Mouse (Mus musculus): ENCODE results near the gene Ermard. TPM values are rescaled to one million over a fixed set of nuclear protein-coding genes. Genes with fewer than 3 reads are reported as not detected.

The Ermard gene
- polyA plus RNA-seq, 1 experiment = 13.4 TPM

DNA sequence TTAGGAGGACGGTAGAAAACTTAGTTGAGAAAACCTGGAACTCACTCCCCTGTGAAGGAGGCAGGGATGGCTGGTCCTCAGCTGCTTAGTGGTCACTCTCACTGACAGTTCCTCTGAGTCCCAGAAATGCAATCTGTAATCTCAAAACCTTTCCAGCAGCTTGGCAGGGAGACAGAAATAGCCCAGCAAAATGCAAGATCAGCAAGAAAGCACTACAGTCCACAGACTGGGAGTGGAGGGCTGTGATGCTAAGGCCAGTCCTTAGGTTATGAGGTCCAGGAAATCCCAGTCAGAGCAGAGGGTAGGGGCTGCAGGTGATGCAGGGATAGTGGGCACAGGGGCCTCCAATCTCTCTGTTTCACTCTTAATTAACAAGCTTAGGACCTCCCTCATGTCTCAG is 25.9 kb downstream of the Ermard start:
- no peaks in the 10 kb centered on the region for H3K79me2 ChIP-seq (ENCODE audit: control insufficient read depth, insufficient read depth)

DNA sequence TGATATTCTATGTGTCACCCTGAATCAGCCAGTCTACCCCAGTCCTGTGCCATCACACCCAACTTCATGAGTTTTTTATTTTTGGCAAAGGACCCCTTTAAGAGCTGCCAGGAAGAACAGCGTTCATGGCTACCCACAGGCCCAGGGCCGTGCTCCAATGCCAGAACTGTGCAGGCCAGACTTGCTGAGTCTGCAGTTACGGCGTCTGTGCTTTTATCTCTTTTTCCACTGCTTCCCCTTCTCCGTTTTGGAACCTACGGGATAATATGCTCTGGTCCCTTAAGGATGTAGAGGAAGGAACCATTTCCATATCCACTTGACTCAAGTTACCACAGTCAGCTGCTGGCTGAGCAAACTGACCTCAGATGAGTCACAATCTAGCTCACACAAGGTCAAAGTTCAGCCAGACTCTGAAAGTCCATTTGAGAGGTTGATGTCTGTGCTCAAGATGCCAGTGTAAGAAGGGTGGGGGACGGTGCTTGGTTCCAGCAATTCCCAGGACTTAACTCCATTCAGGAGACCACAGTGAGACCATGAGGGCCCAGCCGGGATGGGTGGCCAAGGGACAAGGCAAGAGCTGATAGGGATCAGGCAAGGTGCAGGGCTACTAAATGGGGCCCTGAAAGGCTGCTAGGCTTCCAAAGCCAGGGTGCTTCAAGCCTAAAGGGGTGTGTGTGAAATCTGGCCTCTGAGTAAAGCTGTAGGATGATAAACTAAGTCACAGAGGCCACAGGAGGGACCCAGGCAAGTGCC is 27.2 kb downstream of the Ermard start:
- no peaks in the 10 kb centered on the region for H3K79me2 ChIP-seq (ENCODE audit: control insufficient read depth, insufficient read depth)
- H3K36me3 ChIP-seq (ENCODE audit: control insufficient read depth, insufficient read depth) = peaks cover 8% of the 10 kb centered on the region
- H3K79me3 ChIP-seq (ENCODE audit: low read depth) = no peaks in the 10 kb centered on the region
- H3K27me3 ChIP-seq (ENCODE audit: control insufficient read depth, insufficient read depth, insufficient read length) = no peaks in the 10 kb centered on the region
- TF ChIP-seq MYOD1 (IDR thresholded peaks at IDR 0.05; ENCODE audit: control insufficient read depth, insufficient read length, low read depth) (peak; percentile 70), CEBPB (IDR thresholded peaks at IDR 0.05; ENCODE audit: low read depth) (no peak), USF1 (IDR thresholded peaks at IDR 0.05; ENCODE audit: low read depth) (no peak), FOSL1 (IDR thresholded peaks at IDR 0.05; ENCODE audit: insufficient read depth, low read length, poor library complexity, severe bottlenecking) (peak; percentile 34)
- H3ac ChIP-seq (ENCODE audit: control insufficient read depth, insufficient read length, low read depth) = no peak overlapping the region
- no peak overlapping the region for H3K4me3 ChIP-seq (ENCODE audit: insufficient read depth, poor library complexity, severe bottlenecking)

More for the DNA sequence above, 25.9 kb downstream of the Ermard start:
- Histone ChIP-seq H3K27me3 (ENCODE audit: control insufficient read depth, insufficient read depth, insufficient read length) (no peaks in the 10 kb centered on the region), H3K4me3 (ENCODE audit: insufficient read depth, poor library complexity, severe bottlenecking) (no peak overlapping the region), H3ac (ENCODE audit: control insufficient read depth, insufficient read length, low read depth) (no peak overlapping the region), H3K36me3 (ENCODE audit: control insufficient read depth, insufficient read depth) (peaks cover 12% of the 10 kb centered on the region), H3K79me3 (ENCODE audit: low read depth) (no peaks in the 10 kb centered on the region)
- TF ChIP-seq CEBPB (IDR thresholded peaks at IDR 0.05; ENCODE audit: low read depth) (no peak), MAX (IDR thresholded peaks at IDR 0.05) (no peak), FOSL1 (IDR thresholded peaks at IDR 0.05; ENCODE audit: insufficient read depth, low read length, poor library complexity, severe bottlenecking) (no peak), CTCF (IDR thresholded peaks at IDR 0.05; ENCODE audit: control insufficient read depth, insufficient read depth, insufficient read length) (no peak)

DNA sequence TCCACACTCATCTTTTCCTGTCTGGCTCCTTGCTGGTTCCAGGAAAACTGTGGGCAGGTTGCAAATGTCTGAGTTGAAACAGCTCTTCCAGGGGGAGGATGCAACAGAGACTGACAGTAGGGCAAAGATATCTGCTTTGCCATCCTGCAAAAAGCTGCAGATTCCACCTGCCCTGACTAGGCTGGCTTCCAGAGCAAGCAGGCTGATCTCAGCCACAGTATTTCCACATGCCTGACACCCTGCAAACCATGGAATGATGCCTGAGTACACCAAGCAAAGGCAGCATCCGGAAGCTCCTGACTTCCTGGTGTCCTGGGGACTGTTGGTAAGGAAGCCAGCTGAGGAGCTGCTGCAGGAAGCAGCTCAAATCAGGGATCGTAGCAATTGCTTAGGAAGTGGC is 28.1 kb downstream of the Ermard start:
- no peak overlapping the region for H3ac ChIP-seq (ENCODE audit: control insufficient read depth, insufficient read length, low read depth)
- no peaks in the 10 kb centered on the region for H3K79me2 ChIP-seq (ENCODE audit: control insufficient read depth, insufficient read depth)
- H3K27me3 ChIP-seq (ENCODE audit: control insufficient read depth, insufficient read depth, insufficient read length) = no peaks in the 10 kb centered on the region
- TF ChIP-seq USF1 (IDR thresholded peaks at IDR 0.05; ENCODE audit: low read depth) (no peak), MAX (IDR thresholded peaks at IDR 0.05) (no peak), CTCF (IDR thresholded peaks at IDR 0.05; ENCODE audit: control insufficient read depth, insufficient read depth, insufficient read length) (no peak), FOSL1 (IDR thresholded peaks at IDR 0.05; ENCODE audit: insufficient read depth, low read length, poor library complexity, severe bottlenecking) (no peak)
- H3K36me3 ChIP-seq (ENCODE audit: control insufficient read depth, insufficient read depth) = no peaks in the 10 kb centered on the region
- no peak overlapping the region for H3K4me3 ChIP-seq (ENCODE audit: insufficient read depth, poor library complexity, severe bottlenecking)
- no peaks in the 10 kb centered on the region for H3K79me3 ChIP-seq (ENCODE audit: low read depth)

DNA sequence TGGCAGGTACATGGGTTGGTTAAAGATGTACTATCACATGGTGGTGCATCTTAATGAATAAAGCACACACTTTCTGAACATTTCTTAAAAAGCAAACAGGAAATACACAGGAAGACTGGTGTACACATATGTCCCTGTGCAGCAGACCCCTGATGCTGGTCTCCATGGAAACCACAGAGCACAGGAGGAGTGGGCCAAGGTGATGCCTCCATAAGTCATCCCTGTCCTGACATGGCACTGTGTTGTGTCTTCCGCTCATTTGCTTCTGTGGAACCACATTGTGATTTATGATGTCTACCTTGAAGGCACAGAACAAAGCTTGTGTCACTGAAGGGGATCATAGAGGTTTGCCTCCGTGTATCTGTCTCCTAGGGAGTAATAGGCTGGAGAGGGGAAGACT is 31.2 kb downstream of the Ermard start:
- Histone ChIP-seq H3K27me3 (ENCODE audit: control insufficient read depth, insufficient read depth, insufficient read length) (no peaks in the 10 kb centered on the region), H3K36me3 (ENCODE audit: control insufficient read depth, insufficient read depth) (no peaks in the 10 kb centered on the region), H3ac (ENCODE audit: control insufficient read depth, insufficient read length, low read depth) (no peak overlapping the region), H3K4me3 (ENCODE audit: insufficient read depth, poor library complexity, severe bottlenecking) (no peak overlapping the region), H3K79me3 (ENCODE audit: low read depth) (no peaks in the 10 kb centered on the region), H3K79me2 (ENCODE audit: control insufficient read depth, insufficient read depth) (no peaks in the 10 kb centered on the region)
- TF ChIP-seq CTCF (IDR thresholded peaks at IDR 0.05; ENCODE audit: control insufficient read depth, insufficient read depth, insufficient read length) = no peak
- no peak for TF ChIP-seq USF1 (IDR thresholded peaks at IDR 0.05; ENCODE audit: low read depth)
- no peak for TF ChIP-seq MAX (IDR thresholded peaks at IDR 0.05)
- TF ChIP-seq CEBPB (IDR thresholded peaks at IDR 0.05; ENCODE audit: low read depth) = no peak
- no peak for TF ChIP-seq FOSL1 (IDR thresholded peaks at IDR 0.05; ENCODE audit: insufficient read depth, low read length, poor library complexity, severe bottlenecking)
- no peak for TF ChIP-seq MYOG (IDR thresholded peaks at IDR 0.05; ENCODE audit: control insufficient read depth, extremely low read depth, insufficient read length)
- TF ChIP-seq MYOD1 (IDR thresholded peaks at IDR 0.05; ENCODE audit: control insufficient read depth, insufficient read length, low read depth) = no peak

DNA sequence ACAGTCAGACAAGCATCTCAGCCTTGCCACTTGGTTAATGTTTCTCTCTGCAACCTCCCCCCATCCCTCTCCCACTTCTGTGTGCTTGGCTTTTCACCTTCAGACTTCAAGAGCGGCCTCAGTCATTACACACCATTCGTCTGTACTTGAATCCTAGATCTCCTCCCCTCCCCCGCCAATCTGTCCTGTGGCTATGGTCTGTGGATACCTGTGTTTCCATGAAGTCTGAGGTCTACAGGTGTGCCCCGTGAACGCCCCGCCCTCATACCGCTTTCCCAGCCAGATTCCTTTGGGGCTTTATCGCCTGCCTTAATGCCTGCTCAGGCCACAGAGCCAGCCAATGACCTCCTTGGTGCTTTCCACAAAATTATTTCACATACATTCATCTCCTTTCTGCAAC is 34.0 kb downstream of the Ermard start:
- Histone ChIP-seq H3K27me3 (ENCODE audit: control insufficient read depth, insufficient read depth, insufficient read length) (peaks cover 3% of the 10 kb centered on the region), H3K4me3 (ENCODE audit: insufficient read depth, poor library complexity, severe bottlenecking) (no peak overlapping the region), H3K79me2 (ENCODE audit: control insufficient read depth, insufficient read depth) (no peaks in the 10 kb centered on the region), H3ac (ENCODE audit: control insufficient read depth, insufficient read length, low read depth) (no peak overlapping the region), H3K36me3 (ENCODE audit: control insufficient read depth, insufficient read depth) (no peaks in the 10 kb centered on the region), H3K79me3 (ENCODE audit: low read depth) (no peaks in the 10 kb centered on the region)
- no peak for TF ChIP-seq MYOD1 (IDR thresholded peaks at IDR 0.05; ENCODE audit: control insufficient read depth, insufficient read length, low read depth)
- no peak for TF ChIP-seq MAX (IDR thresholded peaks at IDR 0.05)
- no peak for TF ChIP-seq USF1 (IDR thresholded peaks at IDR 0.05; ENCODE audit: low read depth)
- no peak for TF ChIP-seq CTCF (IDR thresholded peaks at IDR 0.05; ENCODE audit: control insufficient read depth, insufficient read depth, insufficient read length)
- TF ChIP-seq MYOG (IDR thresholded peaks at IDR 0.05; ENCODE audit: control insufficient read depth, extremely low read depth, insufficient read length) = no peak
- no peak for TF ChIP-seq CEBPB (IDR thresholded peaks at IDR 0.05; ENCODE audit: low read depth)
- TF ChIP-seq FOSL1 (IDR thresholded peaks at IDR 0.05; ENCODE audit: insufficient read depth, low read length, poor library complexity, severe bottlenecking) = no peak

DNA sequence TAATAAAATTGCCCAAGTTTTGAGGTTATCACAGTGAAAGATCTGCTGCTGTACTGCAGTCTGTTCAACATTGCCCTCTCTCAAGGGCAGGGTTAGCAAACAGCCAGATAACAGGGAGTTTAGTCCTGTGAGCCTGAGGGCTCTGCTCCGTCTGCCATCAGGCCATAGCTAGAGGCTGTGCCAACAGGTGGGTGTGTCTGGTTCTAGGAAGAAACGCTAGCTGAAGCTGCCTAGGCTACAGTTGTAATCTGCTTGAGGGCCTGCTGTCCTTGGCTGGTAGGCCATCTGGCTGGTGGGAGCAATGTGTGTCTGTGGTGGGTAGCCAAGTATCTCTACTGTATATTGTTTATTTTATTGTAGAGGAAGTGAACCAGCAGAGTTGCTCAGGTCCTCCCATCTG is 36.5 kb downstream of the Ermard start:
- no peak for TF ChIP-seq MAX (IDR thresholded peaks at IDR 0.05)
- TF ChIP-seq MYOD1 (IDR thresholded peaks at IDR 0.05; ENCODE audit: control insufficient read depth, insufficient read length, low read depth) = no peak
- TF ChIP-seq CTCF (IDR thresholded peaks at IDR 0.05; ENCODE audit: control insufficient read depth, insufficient read depth, insufficient read length) = no peak
- no peak for TF ChIP-seq CEBPB (IDR thresholded peaks at IDR 0.05; ENCODE audit: low read depth)
- TF ChIP-seq FOSL1 (IDR thresholded peaks at IDR 0.05; ENCODE audit: insufficient read depth, low read length, poor library complexity, severe bottlenecking) = no peak
- TF ChIP-seq USF1 (IDR thresholded peaks at IDR 0.05; ENCODE audit: low read depth) = no peak
- no peak for TF ChIP-seq MYOG (IDR thresholded peaks at IDR 0.05; ENCODE audit: control insufficient read depth, extremely low read depth, insufficient read length)
- no peaks in the 10 kb centered on the region for H3K79me2 ChIP-seq (ENCODE audit: control insufficient read depth, insufficient read depth)
- no peaks in the 10 kb centered on the region for H3K79me3 ChIP-seq (ENCODE audit: low read depth)
- no peaks in the 10 kb centered on the region for H3K36me3 ChIP-seq (ENCODE audit: control insufficient read depth, insufficient read depth)
- H3ac ChIP-seq (ENCODE audit: control insufficient read depth, insufficient read length, low read depth) = no peak overlapping the region
- H3K4me3 ChIP-seq (ENCODE audit: insufficient read depth, poor library complexity, severe bottlenecking) = no peak overlapping the region
- H3K27me3 ChIP-seq (ENCODE audit: control insufficient read depth, insufficient read depth, insufficient read length) = peaks cover 3% of the 10 kb centered on the region
